Comparison of ENCODE assay signal across 18 mouse cellular contexts in genomic region chr3:114972522-114972921, GRCm38 (mm10).
DNase-seq lines count a peak whose midpoint lies in the region; ATAC-seq and TF ChIP-seq lines count a peak whose summit lies in the region.
"Had no signal": no experiment of that assay in that cellular context is flagged by ENCODE, and none has a peak within 500 bp of the region (broad histone marks: within the 10 kb centered on the region; RNA-seq: fewer than 3 reads in every experiment).

No protein-coding gene starts in this region.

- ATAC-seq in midbrain, embryonic 14.5 days (ENCODE audit: low FRiP score, low TSS enrichment), result no peak
- ATAC-seq in midbrain, embryonic 13.5 days, result no peak
- no peak for ATAC-seq in midbrain, postnatal 0 days (ENCODE audit: low FRiP score)
- ATAC-seq: intestine, embryonic 15.5 days had no signal

- no peaks in the 10 kb centered on the region for H3K9me3 ChIP-seq in midbrain, embryonic 14.5 days (ENCODE audit: control insufficient read depth, low read length)
- no peaks in the 10 kb centered on the region for H3K9me3 ChIP-seq in midbrain, embryonic 13.5 days
- H3K9me3 ChIP-seq in midbrain, postnatal 0 days (ENCODE audit: low read length), result no peaks in the 10 kb centered on the region
- H3K9me3 ChIP-seq: forebrain, embryonic 10.5 days; intestine, embryonic 15.5 days; kidney, embryonic 15.5 days; stomach, embryonic 15.5 days had no signal

- H3K4me1 ChIP-seq in midbrain, embryonic 14.5 days (ENCODE audit: control insufficient read depth, insufficient read depth, low read length), result no peaks in the 10 kb centered on the region
- no peaks in the 10 kb centered on the region for H3K4me1 ChIP-seq in midbrain, embryonic 13.5 days (replicated peaks)
- H3K4me1 ChIP-seq in midbrain, postnatal 0 days (ENCODE audit: insufficient read depth, low read length), result no peaks in the 10 kb centered on the region
- H3K4me1 ChIP-seq: forebrain, embryonic 10.5 days; intestine, embryonic 15.5 days; kidney, embryonic 15.5 days; stomach, embryonic 15.5 days had no signal

- WGBS in midbrain, embryonic 14.5 days, result 56% methylated on average over 1 of the region's 1 CpGs
- WGBS in midbrain, embryonic 13.5 days, result 64% methylated on average over 1 of the region's 1 CpGs
- 55% methylated on average over 1 of the region's 1 CpGs for WGBS in midbrain, postnatal 0 days

- no peak for TF ChIP-seq CTCF in midbrain, postnatal 0 days (IDR thresholded peaks at IDR 0.05)

- H3K27ac ChIP-seq in midbrain, embryonic 14.5 days (replicated peaks; ENCODE audit: low read depth, low read length), result no peak overlapping the region
- H3K27ac ChIP-seq in midbrain, embryonic 13.5 days, result no peak overlapping the region
- no peak overlapping the region for H3K27ac ChIP-seq in midbrain, postnatal 0 days (ENCODE audit: low read depth, low read length)
- H3K27ac ChIP-seq: forebrain, embryonic 10.5 days; intestine, embryonic 15.5 days; kidney, embryonic 15.5 days; stomach, embryonic 15.5 days had no signal

- no peaks in the 10 kb centered on the region for H3K27me3 ChIP-seq in midbrain, embryonic 14.5 days (ENCODE audit: control insufficient read depth, insufficient read depth, low read length)
- H3K27me3 ChIP-seq in midbrain, embryonic 13.5 days, result no peaks in the 10 kb centered on the region
- no peaks in the 10 kb centered on the region for H3K27me3 ChIP-seq in midbrain, postnatal 0 days (ENCODE audit: insufficient read depth, low read length)
- H3K27me3 ChIP-seq: intestine, embryonic 15.5 days; kidney, embryonic 15.5 days; stomach, embryonic 15.5 days had no signal

- no peaks in the 10 kb centered on the region for H3K36me3 ChIP-seq in midbrain, embryonic 14.5 days (ENCODE audit: control insufficient read depth, insufficient read depth, low read length)
- H3K36me3 ChIP-seq in midbrain, embryonic 13.5 days, result no peaks in the 10 kb centered on the region
- no peaks in the 10 kb centered on the region for H3K36me3 ChIP-seq in midbrain, postnatal 0 days (ENCODE audit: insufficient read depth, low read length)
- H3K36me3 ChIP-seq: forebrain, embryonic 10.5 days; intestine, embryonic 15.5 days; kidney, embryonic 15.5 days; stomach, embryonic 15.5 days had no signal

- no peak overlapping the region for H3K4me2 ChIP-seq in midbrain, embryonic 14.5 days (ENCODE audit: low read length)
- no peak overlapping the region for H3K4me2 ChIP-seq in midbrain, embryonic 13.5 days (replicated peaks)
- H3K4me2 ChIP-seq in midbrain, postnatal 0 days (ENCODE audit: low read depth, low read length, poor library complexity, severe bottlenecking), result no peak overlapping the region
- H3K4me2 ChIP-seq: intestine, embryonic 15.5 days; kidney, embryonic 15.5 days; stomach, embryonic 15.5 days had no signal

- peak; percentile 29 for DNase-seq in midbrain, embryonic 14.5 days
- peak; percentile 41 for DNase-seq in cerebellum, adult 11 months
- peak; percentile 51 for DNase-seq in cerebellum, adult 8-10 months
- DNase-seq in midbrain, postnatal 0 days (ENCODE audit: low spot score), result peak; percentile 28
- no peak for DNase-seq in layer of hippocampus, postnatal 14 days (ENCODE audit: low spot score in 2 of 2)
- DNase-seq in kidney, adult 18-20 months, result no peak
- DNase-seq in layer of hippocampus, adult 8-10 months (ENCODE audit: low spot score in 2 of 2), result no peak
- DNase-seq: adrenal gland, adult 2 months; gastrocnemius, postnatal 14 days; liver; lung, postnatal 10 days; right cerebral cortex, postnatal 25 days; thymus, adult 18-20 months had no signal

- no peak overlapping the region for H3K9ac ChIP-seq in midbrain, embryonic 14.5 days (replicated peaks; ENCODE audit: low read length)
- no peak overlapping the region for H3K9ac ChIP-seq in midbrain, embryonic 13.5 days (replicated peaks)
- H3K9ac ChIP-seq in midbrain, postnatal 0 days (replicated peaks; ENCODE audit: low read length, poor library complexity, severe bottlenecking), result no peak overlapping the region
- H3K9ac ChIP-seq: intestine, embryonic 15.5 days; kidney, embryonic 15.5 days; stomach, embryonic 15.5 days had no signal

- no peak overlapping the region for H3K4me3 ChIP-seq in midbrain, embryonic 14.5 days (replicated peaks; ENCODE audit: low read depth, low read length)
- H3K4me3 ChIP-seq in midbrain, embryonic 13.5 days (replicated peaks), result no peak overlapping the region
- no peak overlapping the region for H3K4me3 ChIP-seq in midbrain, postnatal 0 days (ENCODE audit: low read depth, low read length)
- H3K4me3 ChIP-seq: forebrain, embryonic 10.5 days; intestine, embryonic 15.5 days; kidney, embryonic 15.5 days; stomach, embryonic 15.5 days had no signal

Comparison
In these comparisons a context has a peak if more than half of its experiments do, and no peak if none do; other contexts are left out.
1. DNase-seq: peak in midbrain, embryonic 14.5 days (single experiment), cerebellum, adult 11 months (single experiment), cerebellum, adult 8-10 months (single experiment) and midbrain, postnatal 0 days (single experiment); none in layer of hippocampus, postnatal 14 days (0 of 2), kidney, adult 18-20 months (single experiment) and layer of hippocampus, adult 8-10 months (0 of 2).